Mouse (Mus musculus): ENCODE results near the gene Limk1.
"Not testable (repeated sequence)": the region's sequence is repeated elsewhere in the genome, so short reads cannot be mapped to it uniquely, and the experiment has no call there.

Gene Limk1

GRCm38 (mm10) chr5:134677491-134677890, 10.9 kb downstream of the Limk1 start:
- no peak for DNase-seq (ENCODE audit: low spot score in 2 of 2)

GRCm38 (mm10) chr5:134675956-134676759, 12.2 kb downstream of the Limk1 start:
- DNase-seq (ENCODE audit: low spot score in 2 of 2) = peak; percentile 37 to 61

GRCm38 (mm10) chr5:134674977-134675376, 13.4 kb downstream of the Limk1 start:
- no peak for DNase-seq (ENCODE audit: low spot score in 2 of 2)

- DNase-seq (ENCODE audit: low spot score in 2 of 2) = no peak
Observed at GRCm38 (mm10) chr5:134672611-134673010, 15.8 kb downstream of the Limk1 start.

DNA sequence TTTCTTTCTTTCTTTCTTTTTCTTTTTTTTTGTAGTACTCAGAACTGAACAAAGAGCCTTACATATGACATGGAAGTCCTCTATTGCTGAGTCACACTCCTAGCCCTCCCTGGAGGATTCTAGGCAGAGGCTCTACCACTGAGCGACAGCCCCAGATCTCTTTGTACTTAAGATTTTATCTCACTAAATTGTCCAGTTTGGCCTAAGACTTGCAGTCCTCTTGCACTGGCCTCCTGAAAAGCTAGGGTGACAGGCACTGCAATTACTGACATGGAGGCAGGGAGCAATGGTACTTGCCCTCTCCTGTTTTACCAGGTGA, 16.2 kb downstream of the Limk1 start:
- no peak for DNase-seq (ENCODE audit: low spot score in 2 of 2)

- DNase-seq (ENCODE audit: low spot score in 2 of 2) = no peak
Observed at GRCm38 (mm10) chr5:134671335-134672197, 16.8 kb downstream of the Limk1 start.

DNA sequence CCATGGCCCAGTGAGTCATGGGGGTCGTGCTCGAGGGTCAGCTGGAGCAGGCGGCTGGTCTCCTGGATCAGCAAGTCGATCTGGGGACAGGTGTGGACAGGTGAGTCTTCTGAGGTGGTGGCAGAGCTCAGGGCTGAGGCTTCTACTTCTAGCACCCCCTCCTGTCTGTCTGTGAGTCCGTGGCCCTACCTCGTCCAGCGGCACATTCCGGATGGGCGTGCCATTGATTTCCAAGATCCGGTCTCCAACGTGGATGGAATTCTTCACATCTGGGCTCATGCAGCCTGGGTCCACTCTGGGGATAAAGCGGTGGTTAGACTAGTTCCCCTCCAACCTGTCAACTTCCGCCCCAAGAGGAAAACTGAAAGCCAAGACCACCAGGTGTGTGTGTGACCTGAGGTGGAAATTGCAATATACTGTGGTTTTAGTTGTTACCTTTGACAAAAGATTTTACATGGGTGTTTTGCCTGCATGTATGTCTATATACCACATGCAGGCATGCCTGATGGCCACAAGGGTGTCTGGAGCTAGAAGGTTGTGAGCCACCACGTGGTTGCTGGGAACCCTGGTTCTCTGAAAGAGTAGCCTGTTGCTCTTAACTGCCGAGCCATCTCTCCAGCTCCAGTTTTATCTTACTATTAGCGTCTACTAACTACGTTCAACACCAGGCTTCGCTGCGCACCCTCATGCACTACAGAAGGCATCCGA, 19.2 kb downstream of the Limk1 start:
- no peak for DNase-seq (ENCODE audit: low spot score in 2 of 2)

DNA sequence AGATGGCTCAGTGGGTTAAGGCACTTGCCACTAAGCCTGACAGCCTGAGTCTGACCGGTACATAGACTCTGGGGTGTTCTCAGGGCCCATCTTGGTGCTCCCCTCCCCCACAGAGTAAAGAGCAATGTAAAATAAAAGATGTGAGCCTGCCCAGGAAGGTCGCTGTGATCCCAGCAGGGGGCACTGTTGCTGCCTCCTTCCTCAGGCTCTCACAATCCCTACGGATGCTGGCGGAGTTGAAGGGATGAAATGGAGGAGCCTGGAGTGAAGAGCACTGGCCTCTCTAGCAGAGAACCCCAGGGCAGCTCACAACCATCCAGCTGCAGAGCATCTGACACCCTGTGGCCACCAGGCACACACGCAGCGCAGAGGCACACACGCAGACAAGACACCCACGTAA, 19.9 kb downstream of the Limk1 start:
- DNase-seq (ENCODE audit: low spot score in 2 of 2) = no peak

DNA sequence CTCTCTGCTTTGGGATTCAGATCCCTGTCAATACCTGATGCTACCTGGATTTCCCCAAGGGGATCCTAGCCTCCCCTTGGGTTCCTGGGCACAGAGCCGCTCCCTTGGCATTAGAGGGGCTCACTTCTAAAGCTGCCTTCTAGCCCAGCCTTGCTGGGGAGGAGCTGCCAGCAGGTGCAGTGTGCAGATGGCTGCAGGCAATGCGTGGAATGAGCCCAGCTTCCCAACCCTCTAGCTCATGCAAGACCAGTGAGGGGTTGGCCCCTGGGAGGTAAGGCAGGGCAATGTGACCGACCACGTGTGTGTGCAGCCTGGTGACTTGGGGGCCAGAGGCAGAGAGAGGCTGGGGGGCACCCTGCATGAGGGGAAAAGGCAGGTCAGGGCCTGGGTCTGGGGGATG, 31.7 kb downstream of the Limk1 start:
- DNase-seq (ENCODE audit: low spot score in 2 of 2) = no peak

DNA sequence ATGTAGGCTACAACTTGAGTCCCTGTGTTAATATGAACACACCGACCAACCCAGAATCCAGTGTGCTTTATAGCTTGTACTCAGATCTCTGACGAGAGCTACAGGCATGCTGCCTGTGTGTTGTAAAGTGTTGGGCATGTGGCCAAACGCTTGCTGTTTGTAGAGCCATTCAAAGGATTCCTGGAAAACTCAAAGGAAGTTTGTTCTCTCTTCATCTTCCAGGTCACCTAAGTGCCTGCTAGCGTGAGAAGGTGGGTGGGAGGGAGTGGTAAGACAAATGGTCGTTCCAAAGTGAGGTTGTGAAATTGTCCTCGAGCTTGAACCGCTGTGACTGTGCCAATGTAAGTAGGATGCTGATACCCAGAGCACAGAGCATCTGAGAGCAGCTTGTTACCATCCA, 36.4 kb downstream of the Limk1 start:
- DNase-seq (ENCODE audit: low spot score in 2 of 2) = peak in 1 of 2 experiments; percentile 42

GRCm38 (mm10) chr5:134650926-134651325, 37.5 kb downstream of the Limk1 start:
- peak; percentile 24 to 32 for DNase-seq (ENCODE audit: low spot score in 2 of 2)

DNA sequence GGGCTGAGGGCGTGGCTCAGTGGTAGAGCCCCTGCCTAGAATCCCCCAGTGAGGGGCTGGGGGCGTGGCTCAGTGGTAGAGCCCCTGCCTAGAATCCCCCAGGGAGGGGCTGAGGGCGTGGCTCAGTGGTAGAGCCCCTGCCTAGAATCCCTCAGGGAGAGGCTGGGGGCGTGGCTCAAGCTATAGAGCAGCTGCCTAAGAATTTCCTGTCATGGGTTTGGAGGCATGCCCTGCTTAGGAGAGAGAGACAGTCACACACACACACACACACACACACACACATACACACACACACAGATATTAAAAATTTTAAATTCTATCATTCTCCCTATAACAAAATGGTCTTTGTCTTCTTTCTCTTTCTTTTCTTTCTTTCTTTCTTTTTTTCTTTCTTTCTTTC, 39.4 kb downstream of the Limk1 start:
- DNase-seq (ENCODE audit: low spot score in 2 of 2) = not testable (repeated sequence)

GRCm38 (mm10) chr5:134647394-134647793, 41.0 kb downstream of the Limk1 start:
- no peak for DNase-seq (ENCODE audit: low spot score in 2 of 2)

DNA sequence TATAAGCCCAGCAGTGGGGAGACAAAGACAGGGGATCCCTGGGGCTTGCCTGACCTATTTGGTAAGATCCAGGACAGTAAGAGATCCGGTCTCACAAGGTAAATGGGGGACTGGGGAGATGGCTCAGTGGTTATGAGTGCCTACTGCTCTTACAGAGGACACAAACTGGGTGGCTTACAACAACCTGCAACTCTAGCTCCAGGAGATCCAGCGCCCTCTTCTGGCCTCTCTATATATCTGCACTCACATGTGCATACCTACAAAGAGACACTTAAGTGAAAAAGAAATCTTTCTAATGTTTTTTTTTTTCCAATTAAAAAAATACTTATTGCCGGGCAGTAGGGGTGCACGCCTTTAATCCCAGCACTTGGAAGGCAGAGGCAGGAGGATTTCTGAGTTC, 41.9 kb downstream of the Limk1 start:
- DNase-seq (ENCODE audit: low spot score in 2 of 2) = no peak

DNA sequence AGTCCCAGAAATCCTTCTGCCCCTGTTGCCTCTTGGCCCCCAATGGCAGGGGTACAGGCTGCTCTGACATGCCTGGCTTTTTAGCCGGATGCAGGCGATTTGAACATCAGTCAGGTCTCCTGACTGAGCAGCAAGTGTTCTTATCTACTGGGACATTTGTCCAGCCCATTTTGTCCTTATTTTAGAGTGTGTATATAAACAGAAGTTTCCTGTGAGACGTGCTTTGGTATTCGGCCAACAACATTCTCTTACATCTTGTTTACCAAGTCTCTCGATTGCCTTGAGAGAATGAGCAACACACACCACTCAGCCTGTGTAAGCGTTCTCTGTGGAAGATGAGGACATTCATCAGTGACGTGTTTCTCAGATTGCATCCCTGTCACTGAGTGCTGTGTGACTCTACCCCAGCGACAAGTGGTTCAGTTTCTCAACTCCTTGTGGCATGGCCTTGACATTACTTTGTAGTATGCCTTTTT, 43.7 kb downstream of the Limk1 start:
- DNase-seq (ENCODE audit: low spot score in 2 of 2) = no peak

- DNase-seq (ENCODE audit: low spot score in 2 of 2) = no peak
Observed at GRCm38 (mm10) chr5:134644121-134644520, 44.3 kb downstream of the Limk1 start.

- no peak for DNase-seq (ENCODE audit: low spot score in 2 of 2)
Observed at GRCm38 (mm10) chr5:134640371-134640770, 48.0 kb downstream of the Limk1 start.

GRCm38 (mm10) chr5:134639269-134639682, 49.1 kb downstream of the Limk1 start, which contains the start of gene Eif4h:
Gene Eif4h, minus strand, starts transcription at chr5:134639490.
- DNase-seq (ENCODE audit: low spot score in 2 of 2) = peak; percentile 94 to 96

- no peak for DNase-seq (ENCODE audit: low spot score in 2 of 2)
Observed at GRCm38 (mm10) chr5:134638461-134639268, 49.7 kb downstream of the Limk1 start.

- DNase-seq (ENCODE audit: low spot score in 2 of 2) = no peak
Observed at GRCm38 (mm10) chr5:134637820-134638367, 50.5 kb downstream of the Limk1 start.

- DNase-seq (ENCODE audit: low spot score in 2 of 2) = no peak
Observed at GRCm38 (mm10) chr5:134632841-134633240, 55.6 kb downstream of the Limk1 start.
